Mouse (Mus musculus) urinary bladder, postnatal 25 days (tissue): ENCODE measurements around the gene Znrf3.
"Not testable (repeated sequence)": the region's sequence is repeated elsewhere in the genome, so short reads cannot be mapped to it uniquely, and the experiment has no call there.

ENCODE experiments used
- DNase-seq: peaks from one replicate; pipeline ENCODE4 v3.0.0; 2022; ENCODE audit warnings: low spot score

Znrf3 gene

DNA sequence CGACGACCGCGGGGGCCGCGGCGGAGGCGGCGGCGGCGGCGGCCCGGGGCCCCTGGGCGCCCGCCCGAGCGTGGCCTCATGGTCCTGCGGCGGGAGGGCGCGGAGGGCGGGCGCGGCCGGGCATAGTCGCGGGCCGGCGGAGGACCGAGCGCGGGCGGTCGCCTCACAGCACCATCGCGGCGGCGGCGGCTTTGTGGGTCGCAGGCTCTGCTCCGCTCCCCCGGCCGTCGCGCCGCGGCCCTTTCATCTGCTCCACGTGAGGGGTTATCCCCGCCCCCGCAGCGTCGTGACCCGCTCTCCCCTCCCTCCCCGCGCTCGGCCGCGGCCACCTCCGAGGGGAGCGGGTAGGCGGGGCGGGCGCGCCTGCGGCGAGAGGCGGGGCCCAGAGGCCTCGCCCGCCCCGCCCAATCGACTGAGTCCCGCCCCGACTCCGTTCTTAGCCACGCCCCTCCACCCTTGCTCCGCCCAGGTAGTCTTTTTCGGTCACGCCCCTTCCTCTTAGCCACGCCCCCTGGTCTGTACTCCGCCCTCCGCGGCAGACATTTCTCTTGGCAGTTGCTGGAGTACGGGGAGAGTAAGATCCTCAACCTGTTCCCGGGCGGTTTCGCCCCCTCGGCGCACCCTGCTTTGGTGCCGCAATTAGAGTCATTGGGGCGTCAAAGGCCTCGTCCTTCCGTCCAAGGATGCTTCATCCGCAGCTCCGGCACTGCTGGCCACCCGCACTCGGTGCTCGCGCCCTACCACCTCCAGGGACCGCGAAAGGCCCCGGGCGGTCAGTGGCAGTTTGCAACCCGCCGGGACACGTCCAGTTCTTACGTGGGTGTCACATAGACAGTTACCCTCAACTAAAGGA is at the start of gene Znrf3:
Gene Znrf3, minus strand, starts transcription at position 249 of the 853 bp plus-strand sequence.
- DNase-seq = peak; percentile 98

DNA sequence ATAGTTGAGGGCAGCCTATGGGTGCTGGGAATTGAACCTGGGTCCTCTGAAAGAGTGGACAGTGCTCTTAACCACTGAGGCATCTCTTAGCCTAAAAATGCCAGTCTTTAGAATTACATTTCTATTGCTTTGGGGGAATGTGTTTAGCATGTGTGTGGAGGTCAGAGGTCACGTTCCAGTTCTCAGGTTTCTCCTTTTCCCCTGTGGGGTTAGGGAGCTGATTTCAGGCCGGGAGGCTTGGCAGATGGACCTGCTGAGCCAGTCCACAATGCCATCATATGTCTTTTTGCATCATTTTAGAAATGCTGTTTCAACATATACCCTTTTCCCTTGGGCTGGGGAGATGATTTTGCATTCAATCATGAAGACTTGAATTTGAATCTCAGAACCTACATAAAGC is 49.2 kb upstream of the Znrf3 start:
- no peak for DNase-seq

DNA sequence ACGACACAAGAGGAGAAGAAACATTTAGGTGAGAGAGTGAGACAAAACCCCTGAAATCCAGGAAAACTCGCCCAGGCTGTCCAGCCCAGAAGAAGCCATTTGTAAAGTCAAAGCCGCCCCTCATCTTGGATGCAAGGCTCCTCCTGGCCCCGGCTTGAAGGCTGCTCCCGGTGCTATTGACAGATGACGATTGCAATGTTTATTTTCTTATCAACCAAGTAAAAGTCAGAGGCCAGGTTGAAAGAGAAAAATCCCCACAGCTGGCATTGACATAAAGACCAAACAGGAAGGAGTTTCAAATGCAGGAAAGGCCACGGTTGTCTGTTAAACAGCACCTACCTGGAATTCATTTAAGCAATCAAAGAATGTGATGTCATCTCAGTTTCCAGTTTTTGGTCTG is 47.3 kb upstream of the Znrf3 start:
- no peak for DNase-seq

GRCm38 (mm10) chr11:5490989-5491656 is 46.5 kb upstream of the Znrf3 start:
- no peak for DNase-seq

GRCm38 (mm10) chr11:5489433-5489832 is 44.8 kb upstream of the Znrf3 start:
- not testable (repeated sequence) for DNase-seq

DNA sequence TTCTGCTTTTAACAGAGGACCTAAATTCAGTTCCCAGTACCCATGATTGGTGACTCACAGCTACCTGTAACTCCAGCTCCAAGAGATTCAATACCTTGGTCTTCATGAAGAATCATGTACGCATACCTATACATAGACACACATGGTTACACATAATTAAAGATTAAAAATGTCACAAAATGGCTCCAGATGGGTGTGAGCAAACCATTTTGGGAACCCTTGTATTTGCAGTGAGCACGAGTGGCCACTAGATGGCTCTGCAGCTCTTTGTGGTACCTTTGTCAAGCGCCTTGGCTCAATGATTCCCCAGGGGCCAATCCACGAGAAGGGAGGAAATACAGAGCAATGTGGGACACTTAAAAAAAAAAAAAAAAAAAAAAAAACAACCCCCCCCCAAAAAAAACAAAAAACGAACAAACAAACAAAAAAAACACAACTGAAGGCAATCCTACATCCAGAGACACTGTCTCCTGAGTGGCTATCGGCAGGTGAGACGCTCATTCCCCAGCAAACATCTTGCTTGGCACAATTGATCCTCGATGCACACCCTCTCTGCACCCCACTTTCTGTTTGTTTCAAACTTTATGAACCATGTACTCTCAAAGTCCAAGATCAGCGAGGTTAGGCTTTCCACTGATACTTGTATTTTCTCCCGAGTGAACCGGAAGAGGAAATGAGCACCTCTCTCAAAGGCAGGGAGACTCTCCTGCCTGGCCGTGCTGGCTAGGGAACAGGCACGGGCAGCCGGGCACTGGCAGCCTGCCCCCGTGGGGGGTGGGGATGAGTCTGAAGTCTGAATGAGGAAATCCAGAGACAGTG is 40.8 kb upstream of the Znrf3 start:
- DNase-seq = peak; percentile 68

DNA sequence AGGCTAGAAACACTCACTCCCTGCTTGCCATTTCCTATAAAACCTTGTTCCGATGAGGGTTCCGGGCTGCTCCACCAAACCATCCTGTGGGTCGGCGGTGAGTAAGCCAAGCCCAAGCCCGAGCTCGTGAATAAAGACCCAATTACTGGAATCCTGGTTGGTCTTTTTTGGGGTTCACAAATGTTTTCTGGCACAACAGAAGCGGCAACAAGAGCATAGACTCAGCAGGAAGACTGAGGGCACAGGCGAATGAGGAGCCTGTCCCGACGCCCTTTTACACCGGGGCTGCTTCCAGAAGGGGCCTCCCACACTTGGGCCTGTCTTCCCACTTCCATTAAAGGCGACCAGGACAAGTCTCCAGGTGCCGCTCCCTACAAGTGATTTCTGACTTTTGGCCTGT is 37.9 kb upstream of the Znrf3 start:
- no peak for DNase-seq

DNA sequence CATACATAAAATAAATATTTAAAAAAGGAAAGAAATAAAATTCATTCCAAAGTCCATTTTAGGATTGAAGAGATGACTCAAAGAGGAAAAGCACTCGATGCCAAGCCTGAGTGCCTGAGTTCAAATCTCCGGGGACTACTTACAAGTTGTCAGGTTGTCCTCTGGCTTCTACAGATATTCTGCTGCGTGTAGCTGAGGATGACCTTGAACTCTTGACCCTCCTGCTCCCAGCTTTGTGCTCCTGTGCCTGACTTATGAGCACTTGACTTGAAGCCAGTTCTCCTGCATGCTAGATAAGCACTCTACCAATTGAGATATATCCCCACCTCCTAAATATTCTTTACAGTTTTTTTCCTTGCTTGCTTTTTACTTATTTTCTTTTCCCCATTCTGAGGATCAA is 34.2 kb upstream of the Znrf3 start:
- no peak for DNase-seq

GRCm38 (mm10) chr11:5478193-5478592 is 33.5 kb upstream of the Znrf3 start:
- DNase-seq = no peak

GRCm38 (mm10) chr11:5476806-5477205 is 32.2 kb upstream of the Znrf3 start:
- DNase-seq = no peak

DNA sequence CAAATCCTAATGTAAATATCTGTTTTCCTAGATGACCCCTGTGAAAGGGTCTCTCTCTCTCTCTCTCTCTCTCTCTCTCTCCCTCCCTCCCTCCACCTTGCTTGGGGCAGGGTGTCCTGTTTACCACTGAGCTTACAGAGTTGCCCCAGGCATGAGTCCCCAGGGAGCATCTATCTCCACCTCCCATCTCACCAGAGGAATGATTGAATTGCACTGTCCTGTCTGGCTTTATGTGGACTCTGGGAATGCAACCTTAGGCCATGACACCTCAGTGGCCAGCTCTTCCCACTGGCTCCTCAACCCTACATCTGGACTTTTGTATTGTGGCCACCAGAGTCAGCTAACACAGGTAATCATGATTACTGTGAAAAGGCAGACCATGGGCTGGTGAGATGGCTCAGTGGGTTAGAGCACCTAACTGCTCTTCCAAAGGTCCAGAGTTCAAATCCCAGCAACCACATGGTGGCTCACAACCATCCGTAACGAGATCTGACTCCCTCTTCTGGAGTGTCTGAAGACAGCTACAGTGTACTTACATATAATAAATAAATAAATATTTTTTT is 31.0 kb upstream of the Znrf3 start:
- DNase-seq = not testable (repeated sequence)

GRCm38 (mm10) chr11:5474130-5474529 is 29.5 kb upstream of the Znrf3 start:
- peak; percentile 53 for DNase-seq

GRCm38 (mm10) chr11:5470055-5470454 is 25.4 kb upstream of the Znrf3 start:
- DNase-seq = no peak

- DNase-seq = peak; percentile 32
These were observed 24.4 kb upstream of the Znrf3 start for GRCm38 (mm10) chr11:5469084-5469483.

GRCm38 (mm10) chr11:5468471-5468870 is 23.8 kb upstream of the Znrf3 start:
- no peak for DNase-seq

DNA sequence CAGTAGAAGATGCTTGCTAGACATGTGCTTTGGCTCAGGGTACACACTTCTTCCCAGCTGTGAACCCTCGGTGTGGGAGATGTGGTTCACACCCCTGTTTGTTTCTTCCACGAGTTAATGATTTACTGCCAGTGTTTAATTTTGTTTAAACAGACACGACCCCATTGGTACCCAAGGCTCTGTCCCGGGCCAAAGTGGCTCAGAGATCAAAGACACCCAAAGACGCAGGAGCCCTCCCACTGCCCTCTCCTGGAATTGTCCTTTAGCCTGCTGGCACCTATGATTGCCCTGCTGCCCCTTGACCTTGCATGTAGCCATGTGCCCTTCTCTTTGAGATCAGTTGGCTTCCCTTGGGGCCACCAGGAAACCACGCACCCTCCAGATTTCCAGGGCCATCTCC is 7.3 kb upstream of the Znrf3 start:
- no peak for DNase-seq

DNA sequence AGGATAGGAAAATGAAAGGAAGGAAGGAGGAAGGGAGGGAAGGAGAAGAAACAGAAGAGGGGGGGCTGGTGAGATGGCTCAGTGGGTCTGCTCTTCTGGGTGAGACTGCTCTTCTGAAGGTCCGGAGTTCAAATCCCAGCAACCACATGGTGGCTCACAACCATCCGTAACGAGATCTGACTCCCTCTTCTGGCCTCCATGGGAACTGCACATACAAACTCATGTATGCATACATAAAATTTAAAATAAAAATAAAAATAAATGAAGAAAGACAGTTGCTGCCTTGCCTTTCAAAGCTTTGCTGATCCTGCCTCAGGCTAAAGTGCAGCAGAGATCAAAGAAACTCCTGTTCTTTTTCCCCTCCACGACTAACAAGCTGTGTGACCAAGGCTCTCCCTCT is 6.7 kb upstream of the Znrf3 start:
- DNase-seq = no peak

GRCm38 (mm10) chr11:5450701-5451100 is 6.1 kb upstream of the Znrf3 start:
- no peak for DNase-seq

DNA sequence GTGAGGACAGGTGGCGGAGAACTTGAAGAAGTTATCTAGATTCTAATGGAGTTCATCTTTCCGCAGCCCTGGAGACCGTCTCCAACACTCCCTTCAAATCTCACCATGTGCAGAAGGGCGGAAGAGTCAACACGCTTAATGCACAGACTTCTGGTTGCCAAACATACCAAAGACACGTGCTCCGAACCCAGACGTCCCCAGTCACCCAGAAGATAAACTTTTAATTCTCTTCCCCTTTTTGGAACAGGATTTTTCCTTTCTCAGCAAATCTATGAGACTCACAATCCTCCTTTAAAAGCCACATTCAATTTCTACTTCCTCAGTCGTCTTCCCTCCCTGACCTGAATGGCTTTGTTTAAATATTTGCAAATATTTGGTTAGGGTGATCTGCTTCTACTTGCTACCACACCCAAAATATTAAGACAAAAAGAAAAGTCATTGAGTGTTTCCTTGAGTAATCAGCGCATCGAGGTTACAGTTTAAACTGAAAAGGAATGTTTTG is 856 bp upstream of the Znrf3 start:
- no peak for DNase-seq

DNA sequence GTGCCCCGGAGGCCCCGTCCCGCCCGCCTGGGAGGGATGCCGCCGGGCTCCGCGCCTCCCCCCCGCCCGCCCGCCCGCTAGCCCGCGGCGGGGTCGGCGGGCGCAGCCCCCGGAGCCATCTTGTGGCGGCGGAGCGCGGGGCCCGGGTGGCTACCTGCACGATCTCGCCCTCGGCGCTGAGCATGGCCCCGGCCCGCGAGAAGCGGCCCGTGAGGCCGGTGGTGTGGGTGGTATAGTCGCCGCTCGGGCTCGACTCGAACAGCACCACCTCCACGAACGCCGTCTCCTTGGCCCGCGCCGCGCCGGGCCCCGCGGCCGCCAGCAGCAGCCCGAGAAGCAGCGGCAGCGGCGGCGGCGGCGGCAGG is 431 bp downstream of the Znrf3 start:
- peak; percentile 24 for DNase-seq

DNA sequence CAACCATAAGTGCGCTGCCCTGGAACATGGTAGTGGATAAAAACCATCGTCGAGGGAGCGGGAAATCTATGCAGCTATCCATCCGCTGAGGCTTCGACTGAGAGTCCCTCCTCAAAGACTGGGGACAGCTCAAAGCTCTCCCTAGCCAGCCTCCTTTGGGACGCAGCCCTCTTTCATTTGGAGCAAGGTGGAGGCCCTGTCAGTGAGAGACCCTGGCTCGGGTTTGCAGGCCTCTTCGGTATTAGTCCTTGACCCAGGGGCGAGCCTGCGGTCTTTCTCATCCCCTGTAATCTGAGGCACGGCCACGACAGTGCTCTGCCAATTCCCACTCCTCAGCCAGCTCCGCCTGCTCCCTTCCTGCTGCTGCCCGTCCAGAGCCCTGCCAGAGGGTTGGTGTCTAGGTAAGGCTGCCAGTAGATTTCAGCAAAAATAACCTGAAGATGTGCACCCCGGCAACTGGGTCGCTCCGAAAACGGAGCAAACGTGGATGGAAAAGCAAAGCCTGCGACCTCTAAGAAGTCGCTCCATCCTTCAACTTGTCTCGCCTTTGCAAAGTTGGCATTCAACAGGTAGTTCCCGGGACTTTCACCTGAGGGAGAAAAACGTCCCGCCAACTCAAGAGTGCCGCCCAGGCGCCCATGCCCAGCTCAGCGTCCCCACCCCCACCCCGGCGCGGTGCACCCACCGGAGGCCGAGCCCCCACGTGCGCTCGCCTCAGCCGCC is 975 bp downstream of the Znrf3 start:
- peak; percentile 10 for DNase-seq
